ENCODE assay signal across 31 mouse cellular contexts in the genomic region with DNA sequence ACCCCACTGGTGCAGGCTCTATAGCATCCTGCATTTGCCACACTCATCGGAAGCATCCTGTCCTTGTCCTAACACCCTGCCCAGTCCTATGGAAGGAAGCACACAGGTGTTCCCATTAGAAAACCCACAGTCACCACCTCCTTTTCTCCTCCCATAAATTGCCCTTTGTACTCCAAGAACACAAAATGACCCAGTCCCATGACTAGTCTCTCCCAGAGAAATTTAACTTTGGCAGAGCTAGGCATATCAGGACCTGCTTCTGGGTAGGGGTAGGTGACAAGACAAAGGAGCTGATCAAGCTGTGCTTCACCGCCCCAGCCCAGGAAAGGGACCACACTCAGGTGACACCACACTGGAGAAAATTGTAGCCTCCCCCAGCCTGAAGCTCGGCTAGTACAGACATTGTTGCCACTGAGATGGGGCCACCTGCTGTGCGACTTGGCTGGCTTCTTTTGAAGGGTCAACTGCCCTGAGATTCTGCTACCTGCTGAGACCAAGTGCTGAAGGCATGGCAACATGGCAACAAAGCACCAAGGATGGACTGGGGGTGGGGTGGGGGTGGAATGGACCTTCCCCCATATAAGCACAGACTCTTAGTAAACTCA. TPM values are rescaled to one million over a fixed set of nuclear protein-coding genes. Genes with fewer than 3 reads are reported as not detected.
DNase-seq lines count a peak whose midpoint lies in the region; ATAC-seq and TF ChIP-seq lines count a peak whose summit lies in the region.
"Had no signal": no experiment of that assay in that cellular context is flagged by ENCODE, and none has a peak within 500 bp of the region (broad histone marks: within the 10 kb centered on the region; RNA-seq: fewer than 3 reads in every experiment).

No protein-coding gene starts in this region.

- H3K27ac ChIP-seq in heart, embryonic 10.5 days = no peak overlapping the region
- 0 out of 2 replicates have a peak overlapping the region, but pooled peaks have one; percentile 23 for H3K27ac ChIP-seq in midbrain, embryonic 10.5 days (replicated peaks)
- H3K27ac ChIP-seq in midbrain, postnatal 0 days (ENCODE audit: low read depth, low read length) = no peak overlapping the region
- H3K27ac ChIP-seq: embryonic facial prominence, embryonic 12.5 days; gastrocnemius, adult 2 months; hindbrain, embryonic 10.5 days; intestine, embryonic 15.5 days; left cerebral cortex, adult 2 months; limb, embryonic 15.5 days; liver, embryonic 14.5 days; lung, embryonic 15.5 days; neural tube, embryonic 15.5 days had no signal

- no peaks in the 10 kb centered on the region for H3K36me3 ChIP-seq in heart, embryonic 10.5 days
- H3K36me3 ChIP-seq in midbrain, embryonic 10.5 days = no peaks in the 10 kb centered on the region
- H3K36me3 ChIP-seq in midbrain, postnatal 0 days (ENCODE audit: insufficient read depth, low read length) = no peaks in the 10 kb centered on the region
- H3K36me3 ChIP-seq: embryonic facial prominence, embryonic 12.5 days; G1E; hindbrain, embryonic 10.5 days; intestine, embryonic 15.5 days; limb, embryonic 15.5 days; lung, embryonic 15.5 days; neural tube, embryonic 15.5 days had no signal

- no peaks in the 10 kb centered on the region for H3K27me3 ChIP-seq in heart, embryonic 10.5 days (ENCODE audit: insufficient read depth, poor library complexity, severe bottlenecking)
- peaks cover 18% of the 10 kb centered on the region for H3K27me3 ChIP-seq in midbrain, embryonic 10.5 days (ENCODE audit: low read depth, poor library complexity, severe bottlenecking)
- H3K27me3 ChIP-seq in midbrain, postnatal 0 days (ENCODE audit: insufficient read depth, low read length) = 0 out of 2 replicates have a peak, but pooled peaks cover 1% of the 10 kb centered on the region
- H3K27me3 ChIP-seq: intestine, embryonic 15.5 days; limb, embryonic 15.5 days; Patski had no signal

- 37% methylated on average over 4 of the region's 4 CpGs for WGBS in heart, embryonic 10.5 days
- WGBS in midbrain, embryonic 10.5 days = 28% methylated on average over 4 of the region's 4 CpGs
- 43% methylated on average over 4 of the region's 4 CpGs for WGBS in midbrain, postnatal 0 days

- H3K4me1 ChIP-seq in heart, embryonic 10.5 days = peaks cover 18% of the 10 kb centered on the region
- peaks cover 20% of the 10 kb centered on the region for H3K4me1 ChIP-seq in midbrain, embryonic 10.5 days
- H3K4me1 ChIP-seq in midbrain, postnatal 0 days (ENCODE audit: insufficient read depth, low read length) = no peaks in the 10 kb centered on the region
- H3K4me1 ChIP-seq: embryonic facial prominence, embryonic 12.5 days; intestine, embryonic 15.5 days; lung, embryonic 15.5 days; neural tube, embryonic 15.5 days had no signal

- H3K9ac ChIP-seq in midbrain, postnatal 0 days (replicated peaks; ENCODE audit: low read length, poor library complexity, severe bottlenecking) = no peak overlapping the region
- H3K9ac ChIP-seq: embryonic facial prominence, embryonic 12.5 days; intestine, embryonic 15.5 days; limb, embryonic 15.5 days; liver, embryonic 14.5 days; lung, embryonic 15.5 days; neural tube, embryonic 15.5 days had no signal

- no peak for ATAC-seq in midbrain, postnatal 0 days (ENCODE audit: low FRiP score)
- ATAC-seq in erythroid progenitor cell, adult 5-6 weeks (replicated peaks; ENCODE audit: low FRiP score, poor library complexity, severe bottlenecking) = no peak
- no peak for ATAC-seq in megakaryocyte, adult 5-6 weeks (ENCODE audit: poor library complexity, severe bottlenecking)
- ATAC-seq: activated CD4-positive, CD25-positive, alpha-beta regulatory T cell, adult 4 months; CD4-positive, CD25-positive, alpha-beta regulatory T cell, adult 4 months; forebrain, embryonic 14.5 days; hindbrain, embryonic 16.5 days; intestine, embryonic 15.5 days; Patski had no signal

- no peak for TF ChIP-seq CTCF in midbrain, postnatal 0 days (IDR thresholded peaks at IDR 0.05)

- H3K4me2 ChIP-seq in midbrain, postnatal 0 days (ENCODE audit: low read depth, low read length, poor library complexity, severe bottlenecking) = no peak overlapping the region
- H3K4me2 ChIP-seq: embryonic facial prominence, embryonic 12.5 days; heart, embryonic 11.5 days; intestine, embryonic 15.5 days; limb, embryonic 15.5 days; lung, embryonic 15.5 days; neural tube, embryonic 15.5 days had no signal

- no peak overlapping the region for H3K4me3 ChIP-seq in heart, embryonic 10.5 days
- H3K4me3 ChIP-seq in midbrain, embryonic 10.5 days = no peak overlapping the region
- no peak overlapping the region for H3K4me3 ChIP-seq in midbrain, postnatal 0 days (ENCODE audit: low read depth, low read length)
- H3K4me3 ChIP-seq: embryonic facial prominence, embryonic 12.5 days; gastrocnemius, adult 2 months; hindbrain, embryonic 10.5 days; intestine, embryonic 15.5 days; left cerebral cortex, adult 2 months; limb, embryonic 15.5 days; lung, embryonic 15.5 days; neural tube, embryonic 15.5 days had no signal

- H3K9me3 ChIP-seq in heart, embryonic 10.5 days = no peaks in the 10 kb centered on the region
- H3K9me3 ChIP-seq in midbrain, embryonic 10.5 days (replicated peaks) = no peaks in the 10 kb centered on the region
- no peaks in the 10 kb centered on the region for H3K9me3 ChIP-seq in midbrain, postnatal 0 days (ENCODE audit: low read length)
- H3K9me3 ChIP-seq: embryonic facial prominence, embryonic 12.5 days; G1E; hindbrain, embryonic 10.5 days; intestine, embryonic 15.5 days; limb, embryonic 15.5 days; lung, embryonic 15.5 days; neural tube, embryonic 15.5 days had no signal

- peak; percentile 79 for DNase-seq in heart, adult 11 months
- DNase-seq in heart, embryonic 10.5 days (ENCODE audit: low spot score) = no peak
- no peak for DNase-seq in midbrain, embryonic 10.5 days (ENCODE audit: low spot score)
- no peak for DNase-seq in midbrain, postnatal 0 days (ENCODE audit: low spot score)
- peak; percentile 89 for DNase-seq in ES-CJ7 (ENCODE audit: low read depth, low spot score)
- peak; percentile 88 for DNase-seq in kidney, adult 9 months
- DNase-seq: adrenal gland, adult 8-10 months; cerebellum, adult 18-20 months; cerebellum, postnatal 25 days; gastrocnemius, adult 2 months; lung, postnatal 36 days; right cerebral cortex, postnatal 14 days; thymus, postnatal 14 days had no signal

RNA-seq across cellular contexts. Expression of a gene that starts 6.4 kb away (rescaled TPM):
- 6.0 and 6.5 TPM in 2 replicates for polyA plus RNA-seq in heart, embryonic 10.5 days (2016; fragmentation: Nextera tagmentation; extraction: Ambion mirVana)
- 5.2 and 7.4 TPM in 2 replicates for polyA plus RNA-seq in midbrain, embryonic 10.5 days (2016; fragmentation: Nextera tagmentation; extraction: Ambion mirVana)
- 7.3 and 11.2 TPM in 2 replicates for total RNA-seq in midbrain, postnatal 0 days (2014; rRNA removed)
- 1.9 TPM in 2 replicates for polyA plus RNA-seq in midbrain, postnatal 0 days (2015; fragmentation: Nextera tagmentation; extraction: Ambion mirVana)
- not detected in 2 replicates for total RNA-seq in erythroid progenitor cell, adult 5-6 weeks (2015; ENCODE audit: low replicate concordance)
- not detected in 2 replicates for total RNA-seq in erythroid progenitor cell, adult 5-6 weeks (2017; ENCODE audit: low replicate concordance)
- total RNA-seq in megakaryocyte, adult 5-6 weeks (2015) = not detected in 2 replicates
- 0.45 TPM in 1 of 2 replicates, not detected in the other for total RNA-seq in megakaryocyte, adult 5-6 weeks (2017)
- total RNA-seq: megakaryocyte-erythroid progenitor cell, adult 5-6 weeks had no signal

Comparison
In these comparisons a context has a peak if more than half of its experiments do, and no peak if none do; other contexts are left out.
1. DNase-seq: peak in heart, adult 11 months (single experiment), ES-CJ7 (single experiment) and kidney, adult 9 months (single experiment); none in heart, embryonic 10.5 days (single experiment), midbrain, embryonic 10.5 days (single experiment) and midbrain, postnatal 0 days (single experiment).